Mouse (Mus musculus): Measurements from ENCODE around the gene Baiap2l1. TPM values are rescaled to one million over a fixed set of nuclear protein-coding genes. Genes with fewer than 3 reads are reported as not detected.
"Not testable (repeated sequence)": the region's sequence is repeated elsewhere in the genome, so short reads cannot be mapped to it uniquely, and the experiment has no call there.

Baiap2l1 gene
- polyA plus RNA-seq, 1 experiment: 10.7 TPM

GRCm38 (mm10) chr5:144381782-144382181 lies 23.9 kb upstream of the Baiap2l1 start:
- H3K27ac ChIP-seq (ENCODE audit: insufficient read depth, low read depth, low read length): no peak overlapping the region
- 87% methylated on average over 3 of the region's 3 CpGs for WGBS
- peak; percentile 26 for DNase-seq

GRCm38 (mm10) chr5:144380689-144381088 lies 22.8 kb upstream of the Baiap2l1 start:
- Histone ChIP-seq H3K27me3 (replicated peaks; ENCODE audit: control insufficient read depth, insufficient read depth, low read length) (no peaks in the 10 kb centered on the region), H3K36me3 (ENCODE audit: control insufficient read depth, insufficient read depth, low read length) (no peaks in the 10 kb centered on the region), H3K4me3 (ENCODE audit: insufficient read depth, low read depth, low read length) (no peak overlapping the region), H3K4me1 (ENCODE audit: control insufficient read depth, insufficient read depth, low read length) (no peaks in the 10 kb centered on the region), H3K27ac (ENCODE audit: insufficient read depth, low read depth, low read length) (no peak overlapping the region)
- 58% methylated on average over 7 of the region's 7 CpGs for WGBS
- no peak for TF ChIP-seq POLR2A (IDR thresholded peaks at IDR 0.05; ENCODE audit: low read depth, low read length)
- no peak for TF ChIP-seq CTCF (conservative IDR thresholded peaks at IDR 0.05; ENCODE audit: insufficient read depth, insufficient read length, low read depth, low read length)
- DNase-seq: no peak

More at GRCm38 (mm10) chr5:144381782-144382181, 23.9 kb upstream of the Baiap2l1 start:
- H3K4me3 ChIP-seq (ENCODE audit: insufficient read depth, low read depth, low read length): no peak overlapping the region
- no peak for TF ChIP-seq POLR2A (IDR thresholded peaks at IDR 0.05; ENCODE audit: low read depth, low read length)
- TF ChIP-seq CTCF (conservative IDR thresholded peaks at IDR 0.05; ENCODE audit: insufficient read depth, insufficient read length, low read depth, low read length): peak; percentile 41
- H3K4me1 ChIP-seq (ENCODE audit: control insufficient read depth, insufficient read depth, low read length): no peaks in the 10 kb centered on the region
- no peaks in the 10 kb centered on the region for H3K36me3 ChIP-seq (ENCODE audit: control insufficient read depth, insufficient read depth, low read length)
- no peaks in the 10 kb centered on the region for H3K27me3 ChIP-seq (replicated peaks; ENCODE audit: control insufficient read depth, insufficient read depth, low read length)

GRCm38 (mm10) chr5:144379431-144379830 lies 21.5 kb upstream of the Baiap2l1 start:
- no peak overlapping the region for H3K27ac ChIP-seq (ENCODE audit: insufficient read depth, low read depth, low read length)
- 91% methylated on average over 4 of the region's 4 CpGs for WGBS
- no peaks in the 10 kb centered on the region for H3K36me3 ChIP-seq (ENCODE audit: control insufficient read depth, insufficient read depth, low read length)
- no peaks in the 10 kb centered on the region for H3K27me3 ChIP-seq (replicated peaks; ENCODE audit: control insufficient read depth, insufficient read depth, low read length)
- no peak for TF ChIP-seq POLR2A (IDR thresholded peaks at IDR 0.05; ENCODE audit: low read depth, low read length)
- TF ChIP-seq CTCF (conservative IDR thresholded peaks at IDR 0.05; ENCODE audit: insufficient read depth, insufficient read length, low read depth, low read length): no peak
- no peak for DNase-seq
- no peak overlapping the region for H3K4me3 ChIP-seq (ENCODE audit: insufficient read depth, low read depth, low read length)
- H3K4me1 ChIP-seq (ENCODE audit: control insufficient read depth, insufficient read depth, low read length): no peaks in the 10 kb centered on the region

GRCm38 (mm10) chr5:144372885-144373284 lies 15.0 kb upstream of the Baiap2l1 start:
- no peak for DNase-seq
- no peak overlapping the region for H3K27ac ChIP-seq (ENCODE audit: insufficient read depth, low read depth, low read length)
- H3K27me3 ChIP-seq (replicated peaks; ENCODE audit: control insufficient read depth, insufficient read depth, low read length): no peaks in the 10 kb centered on the region
- H3K36me3 ChIP-seq (ENCODE audit: control insufficient read depth, insufficient read depth, low read length): no peaks in the 10 kb centered on the region
- H3K4me1 ChIP-seq (ENCODE audit: control insufficient read depth, insufficient read depth, low read length): 0 out of 2 replicates have a peak, but pooled peaks cover 2% of the 10 kb centered on the region
- TF ChIP-seq CTCF (conservative IDR thresholded peaks at IDR 0.05; ENCODE audit: insufficient read depth, insufficient read length, low read depth, low read length): no peak
- TF ChIP-seq POLR2A (IDR thresholded peaks at IDR 0.05; ENCODE audit: low read depth, low read length): no peak
- 88% methylated on average over 2 of the region's 2 CpGs for WGBS
- no peak overlapping the region for H3K4me3 ChIP-seq (ENCODE audit: insufficient read depth, low read depth, low read length)

- TF ChIP-seq POLR2A (IDR thresholded peaks at IDR 0.05; ENCODE audit: low read depth, low read length) (no peak), CTCF (conservative IDR thresholded peaks at IDR 0.05; ENCODE audit: insufficient read depth, insufficient read length, low read depth, low read length) (no peak)
- no peak overlapping the region for H3K4me3 ChIP-seq (ENCODE audit: insufficient read depth, low read depth, low read length)
- H3K27me3 ChIP-seq (replicated peaks; ENCODE audit: control insufficient read depth, insufficient read depth, low read length): no peaks in the 10 kb centered on the region
- H3K27ac ChIP-seq (ENCODE audit: insufficient read depth, low read depth, low read length): no peak overlapping the region
- peak; percentile 16 for DNase-seq
- 29% methylated on average over 2 of the region's 2 CpGs for WGBS
- H3K4me1 ChIP-seq (ENCODE audit: control insufficient read depth, insufficient read depth, low read length): 0 out of 2 replicates have a peak, but pooled peaks cover 2% of the 10 kb centered on the region
- H3K36me3 ChIP-seq (ENCODE audit: control insufficient read depth, insufficient read depth, low read length): no peaks in the 10 kb centered on the region
These were observed 14.3 kb upstream of the Baiap2l1 start for GRCm38 (mm10) chr5:144372177-144372576.

- TF ChIP-seq POLR2A (IDR thresholded peaks at IDR 0.05; ENCODE audit: low read depth, low read length) (no peak), CTCF (conservative IDR thresholded peaks at IDR 0.05; ENCODE audit: insufficient read depth, insufficient read length, low read depth, low read length) (no peak)
- no peak for DNase-seq
- Histone ChIP-seq H3K27me3 (replicated peaks; ENCODE audit: control insufficient read depth, insufficient read depth, low read length) (no peaks in the 10 kb centered on the region), H3K36me3 (ENCODE audit: control insufficient read depth, insufficient read depth, low read length) (no peaks in the 10 kb centered on the region), H3K27ac (ENCODE audit: insufficient read depth, low read depth, low read length) (no peak overlapping the region), H3K4me1 (ENCODE audit: control insufficient read depth, insufficient read depth, low read length) (0 out of 2 replicates have a peak, but pooled peaks cover 2% of the 10 kb centered on the region), H3K4me3 (ENCODE audit: insufficient read depth, low read depth, low read length) (no peak overlapping the region)
- WGBS: 31% methylated on average over 6 of the region's 6 CpGs
These were observed 13.1 kb upstream of the Baiap2l1 start for GRCm38 (mm10) chr5:144370986-144371385.

GRCm38 (mm10) chr5:144368661-144369205 lies 10.8 kb upstream of the Baiap2l1 start:
- H3K27me3 ChIP-seq (replicated peaks; ENCODE audit: control insufficient read depth, insufficient read depth, low read length): no peaks in the 10 kb centered on the region
- H3K4me3 ChIP-seq (ENCODE audit: insufficient read depth, low read depth, low read length): no peak overlapping the region
- WGBS: 51% methylated on average over 9 of the region's 9 CpGs
- H3K4me1 ChIP-seq (ENCODE audit: control insufficient read depth, insufficient read depth, low read length): 0 out of 2 replicates have a peak, but pooled peaks cover 2% of the 10 kb centered on the region
- no peak overlapping the region for H3K27ac ChIP-seq (ENCODE audit: insufficient read depth, low read depth, low read length)
- no peaks in the 10 kb centered on the region for H3K36me3 ChIP-seq (ENCODE audit: control insufficient read depth, insufficient read depth, low read length)
- peak; percentile 39 for DNase-seq
- no peak for TF ChIP-seq POLR2A (IDR thresholded peaks at IDR 0.05; ENCODE audit: low read depth, low read length)
- no peak for TF ChIP-seq CTCF (conservative IDR thresholded peaks at IDR 0.05; ENCODE audit: insufficient read depth, insufficient read length, low read depth, low read length)

GRCm38 (mm10) chr5:144366551-144366950 lies 8.6 kb upstream of the Baiap2l1 start:
- H3K4me3 ChIP-seq (ENCODE audit: insufficient read depth, low read depth, low read length); H3K4me1 ChIP-seq (ENCODE audit: control insufficient read depth, insufficient read depth, low read length); H3K27ac ChIP-seq (ENCODE audit: insufficient read depth, low read depth, low read length); DNase-seq; H3K36me3 ChIP-seq (ENCODE audit: control insufficient read depth, insufficient read depth, low read length); H3K27me3 ChIP-seq (replicated peaks; ENCODE audit: control insufficient read depth, insufficient read depth, low read length): not testable (repeated sequence)
- WGBS: 81% methylated on average over 6 of the region's 6 CpGs

All from kidney, adult 2 months (tissue).